Mouse (Mus musculus): ENCODE results near the gene Clns1a.

Gene Clns1a

GRCm38 (mm10) chr7:97696506-97697254, at the start of gene Clns1a:
Clns1a (plus strand) TSS chr7:97696634.
- peak; percentile 92 to 98 for DNase-seq (ENCODE audit: low spot score in 2 of 2)

DNA sequence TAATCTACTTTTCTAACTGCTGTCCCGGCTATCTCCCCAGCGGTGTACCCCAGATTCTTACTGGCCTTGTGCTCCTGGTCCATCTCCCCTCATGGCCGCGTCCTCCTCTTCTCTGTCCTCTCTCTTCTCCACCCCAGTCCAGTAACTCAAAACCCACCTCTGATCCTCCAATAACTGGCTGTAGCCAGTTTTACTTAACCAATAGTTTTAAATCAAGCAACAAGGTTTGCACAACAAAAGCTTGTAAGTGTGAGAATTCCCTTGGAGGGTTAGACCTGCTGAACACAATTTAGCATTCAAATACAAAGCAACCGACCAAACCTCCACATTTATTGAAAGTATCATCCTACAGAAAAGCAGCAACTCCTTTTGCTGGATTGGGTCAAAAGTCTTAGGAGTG, 48.8 kb upstream of the Clns1a start:
- DNase-seq (ENCODE audit: low spot score in 2 of 2) = no peak

- DNase-seq (ENCODE audit: low spot score in 2 of 2) = no peak
These were observed 45.7 kb upstream of the Clns1a start for GRCm38 (mm10) chr7:97650729-97651128.

DNA sequence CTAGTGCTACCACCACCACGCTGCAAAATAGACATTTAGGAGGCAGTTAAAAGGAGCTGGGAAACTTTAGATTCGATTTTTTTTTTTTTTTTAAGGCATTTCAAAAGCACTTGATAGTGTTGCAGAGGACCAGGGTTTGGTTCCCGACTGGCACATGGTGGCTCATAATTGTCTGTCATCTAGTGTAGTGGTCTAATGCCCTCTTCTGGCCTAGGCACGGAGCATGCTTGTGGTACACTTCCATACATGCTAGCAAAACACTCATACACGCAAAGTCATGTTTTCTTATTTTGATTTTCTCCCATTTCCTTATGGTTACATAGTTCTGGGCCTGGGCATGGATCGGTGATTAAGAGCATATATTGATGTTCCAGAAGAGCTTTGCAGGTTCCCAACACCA, 40.3 kb upstream of the Clns1a start:
- DNase-seq (ENCODE audit: low spot score in 2 of 2) = no peak

GRCm38 (mm10) chr7:97661634-97662033, 34.8 kb upstream of the Clns1a start:
- no peak for DNase-seq (ENCODE audit: low spot score in 2 of 2)

- no peak for DNase-seq (ENCODE audit: low spot score in 2 of 2)
These were observed 17.2 kb upstream of the Clns1a start for GRCm38 (mm10) chr7:97679239-97679638.

DNA sequence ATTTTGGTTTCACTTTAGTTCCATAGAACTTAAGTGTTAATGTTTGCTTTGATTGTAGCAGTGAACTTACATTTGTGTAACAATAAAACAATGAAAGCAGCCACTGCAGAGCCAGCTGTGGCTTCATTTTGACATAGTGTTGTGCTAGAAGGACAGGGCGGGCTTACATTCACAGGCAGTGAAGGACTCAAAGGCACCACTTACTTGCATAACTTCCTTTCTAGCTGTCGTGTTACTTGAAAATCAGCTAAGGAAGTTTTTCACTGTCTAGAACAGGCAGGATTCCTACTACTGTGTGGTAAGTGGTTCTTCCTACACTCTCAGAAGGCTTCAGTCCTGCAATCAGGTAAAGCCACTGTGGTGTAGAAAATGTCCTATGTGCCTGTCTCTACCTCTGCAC, 8.6 kb upstream of the Clns1a start:
- DNase-seq (ENCODE audit: low spot score in 2 of 2) = no peak

DNA sequence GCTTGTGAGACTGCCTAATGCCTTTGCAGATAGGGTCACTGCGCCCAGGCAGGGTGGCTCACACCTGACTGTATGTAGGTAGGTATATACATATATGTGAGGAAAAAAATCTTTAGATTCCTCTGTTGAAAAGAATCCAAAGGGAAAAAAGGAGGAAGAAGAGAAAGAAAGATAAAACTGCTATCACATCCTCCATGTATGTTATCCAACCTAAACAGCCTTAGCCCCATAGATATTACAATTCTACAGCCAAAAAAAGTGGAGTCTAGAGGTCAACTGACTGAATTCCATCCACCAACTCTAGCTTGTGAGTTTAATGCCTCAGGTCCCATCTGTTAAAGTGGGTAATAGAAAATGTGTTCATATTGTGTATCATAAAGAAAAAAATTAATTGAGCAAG, 993 bp upstream of the Clns1a start:
- no peak for DNase-seq (ENCODE audit: low spot score in 2 of 2)

GRCm38 (mm10) chr7:97696133-97696505, 315 bp upstream of the Clns1a start:
- DNase-seq (ENCODE audit: low spot score in 2 of 2) = no peak

DNA sequence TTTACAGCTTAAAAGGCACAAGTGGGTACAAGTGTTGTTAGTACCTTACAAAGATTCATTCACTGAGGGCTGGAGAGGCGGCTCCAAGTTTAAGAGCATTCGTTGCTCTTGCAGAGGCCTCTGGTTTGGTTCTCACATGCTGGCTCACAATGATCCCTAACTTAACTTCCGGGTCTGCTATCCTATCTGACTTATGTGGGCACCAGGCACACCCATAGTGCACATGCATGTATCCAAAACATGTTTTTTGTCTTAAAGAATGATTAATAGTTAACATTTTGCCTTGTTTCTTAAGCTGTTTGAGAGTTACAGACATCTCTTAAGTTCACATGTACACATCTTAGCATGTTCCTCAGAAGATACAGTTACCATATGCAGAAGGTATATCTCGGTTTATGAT, 3.7 kb downstream of the Clns1a start:
- DNase-seq (ENCODE audit: low spot score in 2 of 2) = no peak

DNA sequence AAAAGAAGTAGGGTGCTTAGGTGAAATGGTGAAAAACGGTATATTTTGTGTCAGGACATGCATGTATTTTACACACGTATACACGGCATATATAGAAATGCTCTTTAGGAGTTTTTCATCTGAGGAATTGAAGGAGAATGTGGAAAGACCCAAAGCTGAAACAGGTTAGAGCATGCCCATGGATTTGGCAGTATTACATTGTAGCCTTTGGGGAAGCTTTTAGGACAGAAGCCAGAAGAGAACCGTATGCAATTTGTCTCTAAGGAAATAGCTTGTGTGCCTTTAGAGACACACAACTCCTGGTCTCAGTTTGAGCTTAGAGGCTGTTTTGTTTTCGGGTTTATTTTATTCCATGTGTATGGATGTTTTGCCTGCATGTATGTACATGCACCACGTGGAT, 4.7 kb downstream of the Clns1a start:
- no peak for DNase-seq (ENCODE audit: low spot score in 2 of 2)

GRCm38 (mm10) chr7:97707123-97707522, 10.7 kb downstream of the Clns1a start:
- DNase-seq (ENCODE audit: low spot score in 2 of 2) = no peak

GRCm38 (mm10) chr7:97707809-97708208, 11.4 kb downstream of the Clns1a start:
- DNase-seq (ENCODE audit: low spot score in 2 of 2) = no peak

- peak in 1 of 2 experiments; percentile 36 for DNase-seq (ENCODE audit: low spot score in 2 of 2)
These were observed 12.8 kb downstream of the Clns1a start for GRCm38 (mm10) chr7:97709204-97709603.

GRCm38 (mm10) chr7:97714651-97715050, 18.2 kb downstream of the Clns1a start:
- no peak for DNase-seq (ENCODE audit: low spot score in 2 of 2)

GRCm38 (mm10) chr7:97717326-97717725, 20.9 kb downstream of the Clns1a start:
- no peak for DNase-seq (ENCODE audit: low spot score in 2 of 2)

GRCm38 (mm10) chr7:97719078-97719477, 22.6 kb downstream of the Clns1a start:
- peak; percentile 52 to 57 for DNase-seq (ENCODE audit: low spot score in 2 of 2)

GRCm38 (mm10) chr7:97720109-97720508, 23.7 kb downstream of the Clns1a start:
- no peak for DNase-seq (ENCODE audit: low spot score in 2 of 2)

DNA sequence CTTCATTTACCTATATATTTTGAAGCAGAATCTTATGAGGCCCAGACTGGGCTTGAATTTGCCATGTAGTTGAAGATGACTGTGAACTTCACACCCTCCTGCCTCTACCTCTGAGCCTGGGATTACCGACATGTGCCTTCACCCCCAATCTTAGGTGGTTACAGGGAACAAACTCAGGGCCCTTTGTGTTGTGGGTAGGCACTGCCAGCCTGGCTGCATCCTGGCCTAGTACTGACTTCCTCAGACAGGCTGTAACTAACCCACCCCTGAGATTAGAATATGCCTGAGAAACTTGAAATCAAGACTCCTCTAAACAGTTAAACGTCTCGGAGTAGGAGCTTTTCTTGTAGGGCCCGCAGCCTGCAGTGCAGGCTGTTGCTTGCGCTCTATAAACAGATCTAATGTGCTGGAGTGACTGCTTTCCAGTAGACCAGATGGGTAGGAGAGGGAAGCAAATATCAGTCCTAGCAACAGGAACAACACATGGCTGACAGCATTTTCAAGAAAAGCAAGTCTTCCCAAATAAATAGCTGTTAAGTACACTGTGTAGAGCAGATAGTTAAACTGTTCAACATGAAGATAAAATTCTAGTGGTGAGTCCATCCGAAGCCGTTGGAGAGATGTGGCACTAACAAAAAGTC, 26.0 kb downstream of the Clns1a start:
- DNase-seq (ENCODE audit: low spot score in 2 of 2) = no peak

DNA sequence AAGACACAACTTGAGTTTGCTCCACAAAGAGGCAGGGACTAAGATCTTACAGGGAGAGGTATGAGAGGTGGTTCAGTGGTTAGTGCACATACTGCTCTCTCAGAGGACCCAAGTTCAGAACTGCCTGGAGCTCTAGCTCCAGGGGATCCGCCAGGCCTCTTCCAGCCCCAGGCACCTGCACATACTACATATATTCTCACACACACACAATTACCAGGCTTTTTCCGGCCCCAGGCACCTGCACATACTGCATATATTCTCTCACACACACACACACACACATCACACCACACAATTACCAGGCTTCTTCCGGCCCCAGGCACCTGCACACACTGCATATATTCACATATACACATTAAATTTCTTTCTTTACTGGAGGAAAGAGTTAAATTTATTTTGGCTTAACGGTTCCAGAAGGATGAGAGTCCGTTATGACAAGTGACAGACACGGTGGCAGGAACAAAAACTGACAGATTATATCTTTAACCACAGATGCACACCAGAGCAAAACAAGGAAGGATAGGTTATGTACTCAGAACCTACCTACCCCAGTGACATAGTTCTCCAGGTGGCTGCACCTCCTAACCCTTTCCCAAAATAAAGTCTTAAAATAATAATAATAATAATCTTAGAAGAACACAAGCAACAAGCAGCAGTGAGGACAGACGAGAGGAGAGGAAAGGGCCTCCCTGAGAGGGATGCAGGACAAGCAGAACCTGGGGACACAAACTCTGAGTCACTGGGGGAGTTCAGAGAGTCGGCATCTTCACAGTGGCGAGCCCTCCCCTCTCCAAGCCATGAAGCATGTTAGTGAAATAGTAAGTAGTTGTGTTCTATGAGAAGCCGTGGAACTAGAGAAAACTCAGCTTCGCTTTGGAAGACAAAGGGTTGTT, 27.5 kb downstream of the Clns1a start:
- no peak for DNase-seq (ENCODE audit: low spot score in 2 of 2)

- DNase-seq (ENCODE audit: low spot score in 2 of 2) = no peak
These were observed 29.0 kb downstream of the Clns1a start for GRCm38 (mm10) chr7:97725401-97725800.

DNA sequence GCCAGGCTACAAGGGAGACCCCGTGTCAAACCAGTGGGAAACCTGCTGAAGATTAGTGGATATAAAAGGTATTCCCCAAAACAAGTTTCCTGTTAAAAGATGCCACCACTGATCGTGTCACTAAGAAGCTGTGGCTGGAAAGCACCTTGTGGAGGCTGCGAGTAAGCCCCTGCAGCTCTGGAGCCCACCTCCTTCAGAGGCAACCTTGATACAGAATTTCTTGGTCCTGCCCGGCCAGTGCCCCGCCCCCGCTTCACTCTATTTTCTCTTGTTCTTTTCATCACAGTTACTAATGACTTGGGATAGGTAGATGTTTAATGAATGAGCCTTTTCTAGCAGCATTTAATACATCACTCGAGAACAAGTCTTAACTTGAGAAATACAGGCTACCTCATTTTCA, 29.6 kb downstream of the Clns1a start:
- DNase-seq (ENCODE audit: low spot score in 2 of 2) = no peak

GRCm38 (mm10) chr7:97726778-97727177, 30.3 kb downstream of the Clns1a start:
- no peak for DNase-seq (ENCODE audit: low spot score in 2 of 2)

All from right cerebral cortex, adult 2 months (tissue).